Mouse (Mus musculus) stomach, postnatal 0 days (tissue): ENCODE data around the gene Kiss1r.

ENCODE experiments used
- CTCF ChIP-seq: IDR thresholded peaks from 2 replicates; pipeline ENCODE4 v1.5.1; 2016; ENCODE audit warnings: antibody characterized with exemption, low read depth, mild to moderate bottlenecking, moderate library complexity
- EP300 ChIP-seq: optimal IDR thresholded peaks from 2 replicates; pipeline ENCODE3; 2016; ENCODE audit warnings: antibody characterized with exemption

DNA sequence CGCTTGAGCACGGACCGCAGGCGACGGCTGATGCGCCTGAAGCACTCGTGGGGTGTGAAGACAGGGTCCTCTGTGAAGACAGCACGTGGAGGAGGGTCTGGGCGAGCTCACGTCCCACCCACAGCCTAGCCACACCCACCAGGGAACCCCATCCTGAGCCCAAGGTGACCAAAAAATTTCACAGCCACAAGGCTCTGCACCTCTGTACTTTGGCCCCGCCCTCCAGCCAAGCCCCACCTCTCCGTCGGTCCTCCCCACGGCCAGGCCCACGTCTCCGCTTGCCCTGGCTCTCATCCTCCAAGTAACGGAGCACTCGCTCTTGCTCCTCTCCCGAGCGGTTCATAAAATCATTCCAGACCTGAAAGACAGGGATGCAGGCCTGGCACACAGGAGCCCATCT, 4.4 kb upstream of the Kiss1r start:
- TF ChIP-seq EP300 (no peak), CTCF (no peak)
